Mouse (Mus musculus) cerebellum, postnatal 4 days (tissue): ENCODE measurements around the gene Macrod2.

Experiments used
- DNase-seq, 2 experiments: peaks; one replicate each; pipeline ENCODE4 v3.0.0; 2022; ENCODE audit warnings: low spot score in 2 of 2, mixed read lengths in 1 of 2

Gene Macrod2

DNA sequence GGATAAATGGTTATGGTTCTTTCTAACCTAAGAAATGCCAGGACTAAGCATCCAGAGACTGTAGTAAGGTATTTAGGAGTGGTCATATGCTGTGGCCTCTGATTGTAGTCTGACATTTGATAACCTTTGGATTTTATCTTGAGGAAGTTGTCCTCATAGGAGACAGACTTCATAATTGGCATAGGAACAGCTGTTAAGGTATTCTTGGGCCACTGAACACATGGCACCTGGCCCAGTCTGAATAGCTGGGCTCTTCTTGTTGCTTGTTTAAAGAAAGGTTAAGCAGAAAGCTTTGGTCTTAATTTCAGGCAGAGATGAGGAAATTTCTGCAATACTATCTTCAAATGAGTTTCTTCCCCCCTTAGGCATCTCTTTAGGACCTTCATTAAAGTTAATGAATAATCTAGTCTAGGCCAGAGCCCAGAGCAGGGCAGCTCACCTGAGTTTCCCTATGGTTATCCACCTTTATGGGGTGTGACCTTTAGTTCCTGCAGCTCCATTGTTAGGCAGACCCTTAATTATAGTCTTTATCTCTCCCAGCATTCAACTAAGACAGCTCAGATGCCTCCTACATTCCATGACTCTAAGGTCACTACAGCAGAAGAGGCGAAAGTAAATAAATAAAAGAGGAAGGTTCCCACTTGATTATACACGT lies 894.1 kb downstream of the Macrod2 start:
- DNase-seq = no peak

- DNase-seq = no peak
These were observed 897.7 kb downstream of the Macrod2 start for GRCm38 (mm10) chr2:141292847-141293246.

GRCm38 (mm10) chr2:141299168-141299567 lies 904.1 kb downstream of the Macrod2 start:
- DNase-seq = no peak

DNA sequence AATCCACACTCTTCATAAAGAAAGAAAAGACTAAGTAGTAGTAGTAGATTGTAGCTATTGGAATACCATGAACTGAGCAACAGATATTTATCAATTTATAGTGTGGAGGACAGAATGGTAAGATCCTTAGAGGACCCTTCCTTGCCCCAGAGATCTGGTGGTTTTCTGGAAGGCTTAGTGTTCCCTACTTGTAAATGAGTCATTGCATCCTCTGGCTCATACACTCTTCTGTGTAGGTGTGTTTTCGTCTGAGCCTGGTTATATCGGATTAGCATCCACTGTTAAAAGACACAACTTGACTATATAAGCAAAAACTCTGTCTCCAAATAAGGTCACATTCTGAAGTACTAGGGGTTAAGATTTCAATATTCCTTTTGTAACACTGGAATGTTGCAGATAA lies 905.9 kb downstream of the Macrod2 start:
- DNase-seq = no peak

- no peak for DNase-seq
These were observed 913.3 kb downstream of the Macrod2 start for GRCm38 (mm10) chr2:141308406-141308805.

DNA sequence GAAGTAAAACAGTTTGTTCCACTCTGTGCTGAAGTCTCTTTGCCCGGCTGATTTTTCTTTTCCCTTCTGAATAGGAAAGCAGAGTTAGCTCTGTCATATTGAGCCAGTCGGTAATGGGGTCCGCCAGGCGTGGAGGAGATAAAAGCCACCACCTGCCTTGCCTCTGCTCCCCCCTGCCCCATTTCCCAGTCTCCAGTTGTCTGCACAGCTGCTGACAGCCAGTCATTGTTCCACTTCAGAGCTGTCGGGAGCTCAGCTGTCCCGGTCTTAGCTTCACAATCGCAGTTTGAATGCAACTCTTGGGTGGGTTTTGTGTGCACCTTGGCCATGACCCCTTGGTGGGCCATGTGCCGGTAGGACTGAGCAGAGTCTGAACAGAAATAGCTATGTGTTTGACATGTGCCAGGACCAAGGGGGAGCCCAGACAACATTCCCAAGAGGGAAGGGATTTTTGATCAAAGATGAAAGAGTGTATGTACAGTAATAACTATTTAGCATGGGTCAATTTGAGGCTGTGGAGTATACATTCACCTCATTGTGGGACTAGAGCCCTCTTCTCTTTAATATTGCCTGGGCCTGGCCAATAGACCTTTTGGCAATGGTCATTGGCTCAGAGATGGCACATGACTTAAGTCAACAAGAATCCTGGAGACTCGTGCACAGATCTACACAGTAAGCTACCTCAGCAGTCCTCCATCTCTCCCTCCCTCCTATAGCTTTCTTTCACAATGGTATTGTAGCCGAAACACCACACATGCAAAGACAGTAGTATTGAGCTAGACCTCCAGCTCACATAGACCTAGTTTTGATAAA lies 917.2 kb downstream of the Macrod2 start:
- DNase-seq = no peak

DNA sequence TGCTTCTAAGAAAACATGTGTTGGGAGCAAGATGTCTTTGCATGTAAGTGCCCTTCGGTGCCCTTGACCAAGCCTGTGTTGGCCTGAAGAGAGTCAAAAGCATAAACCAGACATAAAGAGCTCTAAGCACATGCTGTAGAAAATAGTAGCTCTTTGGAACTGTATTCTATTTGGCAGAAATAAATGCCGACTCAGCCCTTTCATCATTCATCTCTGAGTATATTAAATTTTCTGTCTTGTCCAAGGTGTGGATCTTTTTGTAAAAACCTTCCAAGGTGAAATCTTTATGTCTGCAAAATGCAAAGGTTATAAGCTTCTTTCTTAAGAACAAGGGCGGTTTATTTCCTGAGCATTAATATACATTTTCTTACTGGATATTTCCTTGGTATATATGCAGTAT lies 920.2 kb downstream of the Macrod2 start:
- no peak for DNase-seq

GRCm38 (mm10) chr2:141323956-141324460 lies 928.9 kb downstream of the Macrod2 start:
- DNase-seq = no peak

- DNase-seq = no peak
These were observed 932.2 kb downstream of the Macrod2 start for GRCm38 (mm10) chr2:141327296-141327695.

- DNase-seq = no peak
These were observed 942.6 kb downstream of the Macrod2 start for GRCm38 (mm10) chr2:141337708-141338107.

GRCm38 (mm10) chr2:141343988-141344535 lies 949.0 kb downstream of the Macrod2 start:
- no peak for DNase-seq

- DNase-seq = no peak
These were observed 957.5 kb downstream of the Macrod2 start for GRCm38 (mm10) chr2:141352623-141353022.

GRCm38 (mm10) chr2:141388632-141389031 lies 993.5 kb downstream of the Macrod2 start:
- no peak for DNase-seq

DNA sequence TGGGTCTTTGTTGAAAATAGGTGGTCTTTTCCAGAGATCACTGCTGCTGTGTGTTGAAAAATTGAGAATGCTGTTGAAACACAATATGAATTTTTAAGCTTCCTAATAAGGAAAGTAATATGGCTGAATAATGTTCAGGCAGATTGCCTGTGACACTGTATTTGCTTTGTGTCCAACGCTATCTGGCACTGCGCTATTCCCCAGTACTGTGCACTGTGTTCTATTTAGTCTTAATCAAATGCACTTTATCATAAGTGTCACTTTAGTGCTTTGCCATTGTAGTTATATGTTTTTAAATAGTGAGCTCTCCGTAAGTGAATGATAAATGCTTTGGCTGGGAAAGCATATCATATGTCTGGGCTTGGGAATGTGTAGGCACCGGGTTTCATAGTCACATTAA lies 996.1 kb downstream of the Macrod2 start:
- DNase-seq = no peak

DNA sequence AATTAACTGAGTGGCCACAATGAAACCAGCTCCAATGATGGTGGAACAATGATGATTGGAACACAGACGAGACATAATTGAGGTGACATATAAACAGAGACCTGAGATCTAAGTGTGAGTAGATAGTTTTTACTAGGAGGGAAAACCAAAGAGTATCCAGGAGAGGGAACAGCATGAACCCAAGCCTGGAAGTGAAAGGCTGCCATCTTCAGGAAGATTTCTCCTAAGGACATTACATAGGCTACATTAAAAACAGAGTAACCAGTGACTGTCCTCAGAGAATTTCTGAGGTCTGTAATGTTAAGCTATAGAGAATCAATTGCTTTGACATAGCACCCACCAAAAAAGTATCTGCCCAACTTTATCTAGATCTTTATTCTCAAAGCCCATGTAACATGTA lies 999.7 kb downstream of the Macrod2 start:
- no peak for DNase-seq

GRCm38 (mm10) chr2:141408766-141409165 lies 1013.7 kb downstream of the Macrod2 start:
- no peak for DNase-seq

DNA sequence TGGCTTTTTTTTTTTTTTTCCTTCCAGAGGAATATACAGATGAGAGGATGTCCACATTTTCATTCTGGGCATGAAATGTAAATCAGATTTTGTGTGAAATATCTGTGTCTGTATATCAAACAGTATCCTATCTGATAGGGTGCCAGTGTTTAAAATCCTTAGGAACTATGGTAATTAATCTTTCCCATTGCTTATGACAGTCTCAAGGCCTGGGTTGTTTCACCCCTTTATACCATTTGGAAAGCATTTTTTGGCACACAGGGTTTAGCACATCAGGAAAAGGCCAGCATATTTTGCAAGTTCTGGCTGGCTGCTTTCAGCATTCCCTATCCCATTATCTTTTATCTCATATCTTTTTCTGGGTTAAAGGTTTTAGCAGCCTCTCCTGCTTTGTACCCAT lies 1021.3 kb downstream of the Macrod2 start:
- DNase-seq = no peak

DNA sequence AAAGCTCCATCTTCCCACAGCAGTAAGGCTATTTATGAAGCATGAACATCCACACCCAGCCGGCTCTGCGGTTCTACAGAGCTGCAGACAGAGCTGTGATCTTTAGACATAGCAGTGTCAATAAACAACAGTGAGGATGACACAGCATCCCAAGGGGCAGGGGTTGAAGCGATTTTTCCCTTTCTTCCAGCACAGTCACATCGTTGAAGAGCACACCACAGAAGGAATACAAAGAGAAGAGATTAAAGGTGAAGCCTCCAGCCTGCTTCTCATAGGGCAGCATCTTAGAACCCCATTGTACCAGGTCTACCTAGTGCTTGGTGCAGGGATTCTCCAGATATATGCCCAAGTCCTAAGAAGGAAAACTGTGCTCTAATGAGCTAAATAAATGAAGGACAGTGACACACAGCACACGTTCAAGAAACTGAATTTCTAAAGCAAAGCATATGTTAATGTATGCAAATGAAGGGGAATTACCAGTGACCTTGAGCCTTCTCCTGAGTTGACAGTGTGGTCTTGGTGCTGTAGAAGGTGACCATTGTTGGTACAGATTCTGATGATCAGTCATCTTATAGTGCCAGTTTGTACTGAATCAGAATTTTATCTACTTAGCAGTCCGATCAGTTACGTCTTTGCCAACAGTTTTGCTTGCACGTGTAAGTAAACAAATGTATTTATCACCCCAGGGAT lies 1021.9 kb downstream of the Macrod2 start:
- no peak for DNase-seq

- DNase-seq = no peak
These were observed 1024.7 kb downstream of the Macrod2 start for GRCm38 (mm10) chr2:141419806-141420205.

- no peak for DNase-seq
These were observed 1039.0 kb downstream of the Macrod2 start for GRCm38 (mm10) chr2:141434084-141434483.

GRCm38 (mm10) chr2:141434731-141435570 lies 1039.8 kb downstream of the Macrod2 start:
- peak in 1 of 2 experiments; percentile 9 for DNase-seq
